Mouse (Mus musculus): ENCODE data around the gene Abca8a.
"Not testable (repeated sequence)": the region's sequence is repeated elsewhere in the genome, so short reads cannot be mapped to it uniquely, and the experiment has no call there.

The Abca8a gene

GRCm38 (mm10) chr11:109987460-109988072, 108.2 kb downstream of the Abca8a start:
- not testable (repeated sequence) for DNase-seq (ENCODE audit: low spot score in 2 of 2)

- DNase-seq (ENCODE audit: low spot score in 2 of 2): no peak
These were observed 113.9 kb downstream of the Abca8a start for GRCm38 (mm10) chr11:109981872-109982271.
